Mouse (Mus musculus) C2C12 (cell line): ENCODE results near the gene Slc16a8.

Experiments
- CTCF ChIP-seq: IDR thresholded peaks from one replicate; pipeline ENCODE4 v1.5.1; 2011; ENCODE audit not compliant: control insufficient read depth, insufficient read depth, insufficient read length
- USF1 ChIP-seq: IDR thresholded peaks from one replicate; pipeline ENCODE4 v1.6.1; 2011; ENCODE audit warnings: low read depth, mild to moderate bottlenecking, control low read depth, moderate library complexity

- TF ChIP-seq CTCF (no peak), USF1 (no peak)
These were observed 26.8 kb upstream of the Slc16a8 start for GRCm38 (mm10) chr15:79281389-79281788.
